Mouse (Mus musculus) CD4-positive, CD25-positive, alpha-beta regulatory T cell, adult 4 months (primary cell): ENCODE data around the gene Ehf. TPM values are rescaled to one million over a fixed set of nuclear protein-coding genes. Genes with fewer than 3 reads are reported as not detected.

ENCODE experiments used
- polyA plus RNA-seq, 2 experiments: library from polyadenylated mRNA; unstranded; fragments of 100-300 nt; shearing (Covaris generic); gene quantifications; one replicate each; pipeline ENCODE4 v1.2.1; 2017

Gene Ehf
- polyA plus RNA-seq, 2 experiments from 2014 or later: 0.20 to 0.80 TPM

Other genes starting within 250 kb of the Ehf start
- gene Pdhx, start 229.8 kb downstream of the Ehf start, polyA plus RNA-seq: 10 to 100 TPM; 17.0 to 24.1 TPM
- 10 to 100 TPM; 19.3 to 28.6 TPM for gene Apip, start 229.6 kb downstream of the Ehf start, polyA plus RNA-seq
- not detected for gene Elf5, start 108.4 kb upstream of the Ehf start, polyA plus RNA-seq
- 100 to 1,000 TPM in 1 of 2 experiments, 10 to 100 TPM in 1; 98.4 to 104 TPM for gene Cat, start 181.9 kb upstream of the Ehf start, polyA plus RNA-seq